Mouse (Mus musculus): ENCODE measurements at regions not wholly inside any gene's neighbourhood (a gene's known extent, or its start where the extent isn't known, plus 50 kb on each side); places are given as distances from the start of the nearest gene placed in this dataset.

GRCm38 (mm10) chr17:22736360-22736759 is 130.6 kb downstream of the Zfp945 start:
- TF ChIP-seq FOSL1 (IDR thresholded peaks at IDR 0.05; ENCODE audit: insufficient read depth, low read length, poor library complexity, severe bottlenecking), result no peak
- no peak for TF ChIP-seq CTCF (IDR thresholded peaks at IDR 0.05; ENCODE audit: control insufficient read depth, insufficient read depth, insufficient read length)
- TF ChIP-seq CEBPB (IDR thresholded peaks at IDR 0.05; ENCODE audit: low read depth), result no peak
- TF ChIP-seq USF1 (IDR thresholded peaks at IDR 0.05; ENCODE audit: low read depth), result no peak
- TF ChIP-seq MYOD1 (IDR thresholded peaks at IDR 0.05; ENCODE audit: control insufficient read depth, insufficient read length, low read depth), result no peak
- no peak for TF ChIP-seq MYOG (IDR thresholded peaks at IDR 0.05; ENCODE audit: control insufficient read depth, extremely low read depth, insufficient read length)
- TF ChIP-seq MAX (IDR thresholded peaks at IDR 0.05), result no peak
- no peaks in the 10 kb centered on the region for H3K36me3 ChIP-seq (ENCODE audit: control insufficient read depth, insufficient read depth)
- H3K79me3 ChIP-seq (ENCODE audit: low read depth), result peaks cover 17% of the 10 kb centered on the region
- no peak overlapping the region for H3ac ChIP-seq (ENCODE audit: control insufficient read depth, insufficient read length, low read depth)
- H3K27me3 ChIP-seq (ENCODE audit: control insufficient read depth, insufficient read depth, insufficient read length), result no peaks in the 10 kb centered on the region
- no peak overlapping the region for H3K4me3 ChIP-seq (ENCODE audit: insufficient read depth, poor library complexity, severe bottlenecking)
- H3K79me2 ChIP-seq (ENCODE audit: control insufficient read depth, insufficient read depth), result peaks cover 40% of the 10 kb centered on the region
